Mouse (Mus musculus): ENCODE results near the gene Vps53.
"Not testable (repeated sequence)": the region's sequence is repeated elsewhere in the genome, so short reads cannot be mapped to it uniquely, and the experiment has no call there.

Vps53 gene

DNA sequence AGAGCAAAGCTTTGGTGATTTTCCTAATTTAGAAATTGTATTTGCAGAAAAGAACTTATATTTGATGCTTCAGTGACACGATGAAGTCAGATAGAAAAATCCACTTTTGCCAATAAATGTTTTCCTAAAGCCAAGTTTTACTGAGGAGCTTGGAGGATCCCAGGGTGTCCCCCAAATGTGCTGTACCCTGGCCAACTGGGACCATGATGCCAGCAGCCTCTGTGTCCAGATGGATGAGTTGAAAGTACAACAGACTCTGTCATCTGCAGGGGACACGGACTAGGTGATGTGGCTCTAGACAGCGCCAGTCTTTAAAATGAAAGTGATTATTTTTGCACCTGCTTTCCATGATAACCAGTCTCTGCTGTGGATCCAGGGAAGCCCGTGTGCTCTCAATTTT lies 159.6 kb downstream of the Vps53 start:
- no peak for DNase-seq (ENCODE audit: low read depth, low spot score)

DNA sequence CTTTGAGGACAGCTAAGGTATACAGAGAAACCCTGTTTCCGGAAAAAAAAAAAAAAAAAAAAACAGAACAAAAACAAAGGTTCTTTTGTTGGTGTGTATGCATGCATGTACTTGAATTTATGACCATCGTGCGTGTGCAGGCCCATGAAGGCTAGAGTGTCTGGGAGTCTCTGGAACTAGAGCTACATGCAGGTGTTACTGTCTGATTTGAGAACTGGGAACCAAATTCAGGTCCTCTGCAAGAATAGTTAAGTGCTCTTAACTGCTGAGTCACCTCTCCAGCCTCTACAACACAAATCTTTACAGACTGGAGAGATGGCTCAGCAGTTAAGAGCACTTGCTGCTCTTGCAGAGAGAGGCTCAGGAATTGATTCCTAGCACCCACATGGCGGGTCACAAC lies 163.6 kb downstream of the Vps53 start:
- DNase-seq (ENCODE audit: low read depth, low spot score), result no peak

DNA sequence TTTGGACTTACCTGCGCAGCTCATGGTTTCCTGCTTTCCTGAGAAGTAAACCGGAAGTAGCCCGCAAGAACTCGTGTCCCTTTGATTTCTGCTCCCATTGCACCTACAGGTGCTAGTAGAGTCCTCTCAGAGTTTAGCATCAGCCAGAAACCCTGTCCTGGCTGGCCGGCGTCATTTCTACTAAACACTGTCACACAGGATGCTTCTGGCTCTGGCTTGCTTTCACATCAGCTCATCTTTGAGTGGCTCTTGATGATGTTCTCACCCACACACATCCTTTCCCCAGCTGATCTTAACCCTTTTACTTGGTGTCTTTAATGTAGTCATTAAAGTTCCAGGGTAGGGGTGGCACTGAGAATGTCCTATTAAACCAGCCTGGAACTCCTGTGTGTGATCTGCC lies 164.2 kb downstream of the Vps53 start:
- no peak for DNase-seq (ENCODE audit: low read depth, low spot score)

- DNase-seq (ENCODE audit: low read depth, low spot score), result no peak
Observed at GRCm38 (mm10) chr11:76010838-76011624, 168.4 kb downstream of the Vps53 start.

GRCm38 (mm10) chr11:76009101-76009500 lies 170.3 kb downstream of the Vps53 start:
- DNase-seq (ENCODE audit: low read depth, low spot score), result no peak

GRCm38 (mm10) chr11:76008162-76008561 lies 171.3 kb downstream of the Vps53 start:
- no peak for DNase-seq (ENCODE audit: low read depth, low spot score)

GRCm38 (mm10) chr11:76004276-76004675 lies 175.2 kb downstream of the Vps53 start:
- not testable (repeated sequence) for DNase-seq (ENCODE audit: low read depth, low spot score)

DNA sequence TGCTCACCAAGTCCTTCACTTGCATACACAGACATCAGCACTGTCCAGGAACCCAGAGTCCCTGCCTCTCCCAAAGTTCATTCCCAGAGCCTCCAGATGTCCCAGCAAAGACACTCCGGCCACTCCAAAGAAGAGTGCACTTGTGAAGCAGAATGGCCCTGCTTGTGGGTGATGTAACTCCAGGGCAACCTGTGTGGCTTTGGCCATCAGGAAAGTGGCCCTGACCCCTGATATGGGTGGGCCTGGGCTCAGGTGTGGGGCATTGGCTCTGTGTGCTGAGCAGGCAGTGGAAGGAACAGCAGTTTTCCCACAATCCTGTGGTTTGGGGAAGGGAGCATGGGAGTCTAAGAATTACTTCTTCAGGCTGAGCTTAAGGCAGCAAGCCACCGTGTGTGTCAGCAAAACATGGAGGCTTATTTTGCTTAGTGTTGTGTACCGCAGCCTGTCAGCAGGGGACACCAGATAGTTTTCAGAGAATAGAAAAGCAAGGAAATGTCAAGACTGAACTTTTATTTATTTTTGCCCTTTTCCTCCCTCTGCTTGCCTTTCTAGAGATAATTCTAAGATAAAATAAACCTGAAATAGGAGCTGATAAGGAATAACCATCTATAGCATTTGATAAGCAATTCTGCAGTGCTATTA lies 178.1 kb downstream of the Vps53 start:
- no peak for DNase-seq (ENCODE audit: low read depth, low spot score)

DNA sequence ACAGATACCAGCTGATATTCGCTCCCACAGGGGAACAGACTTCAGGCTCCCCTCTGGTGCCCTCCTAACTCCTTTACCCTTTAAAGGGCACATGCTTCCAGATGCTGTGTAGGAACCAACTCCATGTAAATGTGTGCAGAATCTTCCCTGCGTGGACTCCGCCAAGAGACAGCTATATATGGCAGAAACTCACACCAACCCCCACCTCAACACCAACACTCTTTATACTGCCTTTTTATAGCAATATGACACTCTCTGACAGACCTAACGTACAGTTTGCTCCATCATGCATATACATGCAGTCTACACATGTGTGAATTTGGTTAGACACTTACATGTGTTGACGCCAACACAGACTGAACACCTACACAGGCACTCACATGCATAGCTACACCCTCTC lies 178.7 kb downstream of the Vps53 start:
- DNase-seq (ENCODE audit: low read depth, low spot score), result no peak

GRCm38 (mm10) chr11:75999440-76000155 lies 179.8 kb downstream of the Vps53 start, which contains the start of gene 1700016K19Rik:
Gene 1700016K19Rik, plus strand, starts transcription at chr11:75999912.
- peak; percentile 63 for DNase-seq (ENCODE audit: low read depth, low spot score)

Data from embryo, embryonic 11.5 days (tissue).